Mouse (Mus musculus): ENCODE measurements at regions not wholly inside any gene's neighbourhood (a gene's known extent, or its start where the extent isn't known, plus 50 kb on each side); places are given as distances from the start of the nearest gene placed in this dataset.
A peak's percentile ranks its signal among the peaks of the same experiment; 100 is the strongest.

DNA sequence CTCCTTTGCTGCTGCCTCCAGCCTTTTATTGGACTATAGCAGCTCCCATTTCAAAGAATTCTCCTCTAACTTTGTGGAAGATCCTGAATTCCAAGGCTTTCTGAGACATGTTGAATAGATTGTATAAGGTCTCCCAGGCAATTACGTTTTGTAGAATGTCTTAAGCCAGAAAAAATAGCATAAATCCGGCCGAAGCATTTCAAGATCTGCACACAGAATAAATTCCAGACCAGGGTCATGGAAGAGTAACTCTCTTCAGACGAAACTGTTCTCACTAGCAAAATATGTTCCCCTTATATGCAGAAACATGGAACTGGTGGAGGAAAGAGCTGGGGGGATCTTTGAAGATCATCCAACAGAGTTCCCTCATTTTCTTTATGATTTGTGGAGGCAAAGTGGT, 259.5 kb downstream of the Pmp22 start:
- TF ChIP-seq CTCF (IDR thresholded peaks at IDR 0.05; ENCODE audit: low read depth, low read length) (no peak), POLR2A (IDR thresholded peaks at IDR 0.05; ENCODE audit: extremely low read depth, insufficient read depth, low read length) (no peak)
- H3K4me3 ChIP-seq (ENCODE audit: insufficient read depth, low read depth, low read length): no peak overlapping the region
- H3K4me1 ChIP-seq (ENCODE audit: control insufficient read depth, insufficient read depth, low read length): no peaks in the 10 kb centered on the region
- no peak overlapping the region for H3K27ac ChIP-seq (replicated peaks; ENCODE audit: insufficient read depth, low read depth, low read length)
- no peaks in the 10 kb centered on the region for H3K36me3 ChIP-seq (ENCODE audit: control insufficient read depth, insufficient read depth, low read length)
- H3K9ac ChIP-seq (ENCODE audit: low read depth, low read length): no peak overlapping the region
- H3K27me3 ChIP-seq (ENCODE audit: control insufficient read depth, insufficient read depth, low read length): no peaks in the 10 kb centered on the region
- H3K79me2 ChIP-seq (ENCODE audit: control insufficient read depth, insufficient read depth, low read length): no peaks in the 10 kb centered on the region
- WGBS: 90% methylated on average over 4 of the region's 4 CpGs
- no peak for DNase-seq (ENCODE audit: extremely low read depth, low read depth, low spot score)

DNA sequence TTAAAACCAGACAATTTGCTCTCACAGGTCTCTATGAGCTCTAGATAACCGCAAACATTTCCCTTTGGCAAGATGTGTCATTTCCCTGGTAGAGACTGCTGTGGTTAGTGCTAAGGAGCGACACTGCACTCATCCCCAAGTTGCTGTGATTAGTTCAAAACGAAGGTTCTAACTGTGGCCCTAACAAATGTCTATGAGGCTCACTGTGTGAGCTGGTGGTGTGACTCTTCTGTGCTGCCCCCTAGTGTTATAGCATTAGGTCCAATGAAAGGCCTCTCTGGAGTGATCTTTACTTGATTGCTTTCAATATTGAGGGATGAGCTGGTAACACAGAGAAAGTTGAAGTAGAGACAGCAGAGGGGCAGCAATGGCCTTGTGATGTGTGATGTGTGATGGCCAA, 262.7 kb downstream of the Pmp22 start:
- H3K4me3 ChIP-seq (ENCODE audit: insufficient read depth, low read depth, low read length): no peak overlapping the region
- H3K4me1 ChIP-seq (ENCODE audit: control insufficient read depth, insufficient read depth, low read length): peaks cover 6% of the 10 kb centered on the region; the same call in 1 of the 2 replicates
- DNase-seq (ENCODE audit: extremely low read depth, low read depth, low spot score): no peak
- H3K79me2 ChIP-seq (ENCODE audit: control insufficient read depth, insufficient read depth, low read length): no peaks in the 10 kb centered on the region
- no peaks in the 10 kb centered on the region for H3K27me3 ChIP-seq (ENCODE audit: control insufficient read depth, insufficient read depth, low read length)
- H3K36me3 ChIP-seq (ENCODE audit: control insufficient read depth, insufficient read depth, low read length): no peaks in the 10 kb centered on the region
- H3K27ac ChIP-seq (replicated peaks; ENCODE audit: insufficient read depth, low read depth, low read length): no peak overlapping the region
- no peak for TF ChIP-seq POLR2A (IDR thresholded peaks at IDR 0.05; ENCODE audit: extremely low read depth, insufficient read depth, low read length)
- peak; percentile 21; the same call in 1 of the 2 replicates for TF ChIP-seq CTCF (IDR thresholded peaks at IDR 0.05; ENCODE audit: low read depth, low read length)
- WGBS: 60% methylated on average over 3 of the region's 3 CpGs
- H3K9ac ChIP-seq (ENCODE audit: low read depth, low read length): no peak overlapping the region

DNA sequence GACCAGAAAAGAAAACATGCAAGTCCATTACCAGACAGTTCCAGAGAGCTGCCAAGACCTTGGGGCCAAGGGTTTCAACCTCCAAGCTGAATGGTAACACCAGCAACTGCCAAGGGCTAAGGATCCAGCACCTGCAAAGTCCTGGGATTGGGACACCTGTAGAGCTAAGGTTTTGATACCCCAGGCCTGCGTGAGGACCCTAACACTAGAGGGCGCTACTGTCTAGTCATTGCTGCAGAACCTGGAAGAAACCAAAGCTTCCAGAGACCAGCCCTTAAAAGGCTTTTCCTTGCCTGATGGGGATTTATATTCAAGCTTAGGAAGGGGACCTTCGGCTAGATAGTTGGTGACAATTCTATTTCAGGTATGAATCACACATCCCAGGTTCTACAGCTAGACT, 263.6 kb downstream of the Pmp22 start:
- Histone ChIP-seq H3K4me1 (ENCODE audit: control insufficient read depth, insufficient read depth, low read length) (peaks cover 6% of the 10 kb centered on the region; the same call in 1 of the 2 replicates), H3K4me3 (ENCODE audit: insufficient read depth, low read depth, low read length) (no peak overlapping the region), H3K9ac (ENCODE audit: low read depth, low read length) (no peak overlapping the region), H3K79me2 (ENCODE audit: control insufficient read depth, insufficient read depth, low read length) (no peaks in the 10 kb centered on the region), H3K27ac (replicated peaks; ENCODE audit: insufficient read depth, low read depth, low read length) (no peak overlapping the region), H3K36me3 (ENCODE audit: control insufficient read depth, insufficient read depth, low read length) (no peaks in the 10 kb centered on the region), H3K27me3 (ENCODE audit: control insufficient read depth, insufficient read depth, low read length) (no peaks in the 10 kb centered on the region)
- no peak for TF ChIP-seq POLR2A (IDR thresholded peaks at IDR 0.05; ENCODE audit: extremely low read depth, insufficient read depth, low read length)
- TF ChIP-seq CTCF (IDR thresholded peaks at IDR 0.05; ENCODE audit: low read depth, low read length): peak; percentile 62
- 61% methylated on average over 3 of the region's 3 CpGs for WGBS
- DNase-seq (ENCODE audit: extremely low read depth, low read depth, low spot score): peak; percentile 35

DNA sequence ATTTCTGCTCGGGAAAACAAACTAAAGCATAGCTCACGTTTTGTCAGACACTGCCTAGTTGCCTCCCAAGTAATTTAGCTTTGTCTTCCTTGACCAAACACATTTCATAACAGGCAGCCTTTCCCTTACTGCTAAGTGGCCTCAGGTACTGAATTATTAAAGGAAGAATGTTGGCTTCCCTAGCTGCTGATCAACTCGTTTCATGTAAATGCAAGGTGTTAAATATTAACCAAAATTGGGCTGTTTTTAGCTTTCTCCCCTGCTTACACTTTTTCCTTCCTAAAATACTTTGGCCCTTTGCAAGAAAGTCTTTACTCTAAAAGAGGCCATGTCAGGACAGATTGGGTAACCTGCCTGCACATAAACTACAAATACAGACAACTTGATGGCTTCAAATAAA, 265.4 kb downstream of the Pmp22 start:
- Histone ChIP-seq H3K27ac (replicated peaks; ENCODE audit: insufficient read depth, low read depth, low read length) (no peak overlapping the region), H3K79me2 (ENCODE audit: control insufficient read depth, insufficient read depth, low read length) (no peaks in the 10 kb centered on the region), H3K4me1 (ENCODE audit: control insufficient read depth, insufficient read depth, low read length) (peaks cover 6% of the 10 kb centered on the region; the same call in 1 of the 2 replicates), H3K27me3 (ENCODE audit: control insufficient read depth, insufficient read depth, low read length) (no peaks in the 10 kb centered on the region), H3K9ac (ENCODE audit: low read depth, low read length) (no peak overlapping the region), H3K36me3 (ENCODE audit: control insufficient read depth, insufficient read depth, low read length) (no peaks in the 10 kb centered on the region), H3K4me3 (ENCODE audit: insufficient read depth, low read depth, low read length) (no peak overlapping the region)
- WGBS: 22% methylated on average over 3 of the region's 3 CpGs
- peak; percentile 75 for DNase-seq (ENCODE audit: extremely low read depth, low read depth, low spot score)
- no peak for TF ChIP-seq CTCF (IDR thresholded peaks at IDR 0.05; ENCODE audit: low read depth, low read length)
- TF ChIP-seq POLR2A (IDR thresholded peaks at IDR 0.05; ENCODE audit: extremely low read depth, insufficient read depth, low read length): no peak

DNA sequence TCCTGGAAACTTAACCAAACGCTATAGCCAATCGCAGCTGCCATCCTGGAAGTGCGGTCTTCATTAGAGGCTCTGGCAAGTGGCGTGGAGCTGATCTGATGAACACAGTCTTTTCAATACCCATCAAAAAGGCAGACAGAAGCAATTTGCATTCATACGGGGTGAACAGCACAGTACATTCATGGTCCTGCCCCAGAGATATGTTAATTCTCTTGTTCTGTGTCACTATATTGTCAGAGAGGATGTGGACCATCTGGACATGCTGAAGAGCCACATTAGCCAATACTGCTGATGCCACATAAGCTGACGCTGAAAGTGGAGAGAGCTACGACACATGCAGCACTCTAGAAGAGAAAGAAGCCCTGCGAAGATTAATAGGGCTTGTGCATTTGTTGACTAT, 267.6 kb downstream of the Pmp22 start:
- 90% methylated on average over 8 of the region's 8 CpGs for whole genome bisulfite sequencing
- Histone ChIP-seq H3K27ac (replicated peaks; ENCODE audit: insufficient read depth, low read depth, low read length) (no peak overlapping the region), H3K27me3 (ENCODE audit: control insufficient read depth, insufficient read depth, low read length) (no peaks in the 10 kb centered on the region), H3K36me3 (ENCODE audit: control insufficient read depth, insufficient read depth, low read length) (no peaks in the 10 kb centered on the region), H3K9ac (ENCODE audit: low read depth, low read length) (no peak overlapping the region), H3K4me1 (ENCODE audit: control insufficient read depth, insufficient read depth, low read length) (peaks cover 6% of the 10 kb centered on the region; the same call in 1 of the 2 replicates), H3K4me3 (ENCODE audit: insufficient read depth, low read depth, low read length) (no peak overlapping the region), H3K79me2 (ENCODE audit: control insufficient read depth, insufficient read depth, low read length) (no peaks in the 10 kb centered on the region)
- TF ChIP-seq CTCF (IDR thresholded peaks at IDR 0.05; ENCODE audit: low read depth, low read length) (no peak), POLR2A (IDR thresholded peaks at IDR 0.05; ENCODE audit: extremely low read depth, insufficient read depth, low read length) (no peak)
- no peak for DNase-seq (ENCODE audit: extremely low read depth, low read depth, low spot score)

DNA sequence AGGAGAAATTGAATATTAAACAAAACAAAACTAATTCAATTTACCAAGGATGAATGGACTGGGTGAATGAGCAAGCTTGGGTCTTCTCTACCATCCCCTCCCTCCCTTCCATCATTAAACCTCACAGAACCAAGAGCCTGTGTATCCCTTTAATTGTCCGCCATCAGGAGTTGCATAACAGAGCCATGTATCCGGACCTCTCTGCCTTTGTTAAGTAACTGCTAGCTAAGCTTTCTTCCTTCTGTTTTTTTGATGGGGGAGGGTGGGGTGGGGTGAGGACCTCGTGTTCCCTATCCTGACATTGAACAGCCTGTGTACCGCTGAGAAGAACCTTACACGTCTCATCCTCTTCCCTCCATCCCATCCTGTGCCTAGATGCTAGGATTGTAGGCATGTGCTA, 274.0 kb downstream of the Pmp22 start:
- no peak overlapping the region for H3K27ac ChIP-seq (replicated peaks; ENCODE audit: insufficient read depth, low read depth, low read length)
- H3K36me3 ChIP-seq (ENCODE audit: control insufficient read depth, insufficient read depth, low read length): no peaks in the 10 kb centered on the region
- no peaks in the 10 kb centered on the region for H3K79me2 ChIP-seq (ENCODE audit: control insufficient read depth, insufficient read depth, low read length)
- 46% methylated on average over 5 of the region's 5 CpGs for WGBS
- no peak for TF ChIP-seq POLR2A (IDR thresholded peaks at IDR 0.05; ENCODE audit: extremely low read depth, insufficient read depth, low read length)
- TF ChIP-seq CTCF (IDR thresholded peaks at IDR 0.05; ENCODE audit: low read depth, low read length): no peak
- no peak for DNase-seq (ENCODE audit: extremely low read depth, low read depth, low spot score)
- H3K27me3 ChIP-seq (ENCODE audit: control insufficient read depth, insufficient read depth, low read length): no peaks in the 10 kb centered on the region
- no peaks in the 10 kb centered on the region for H3K4me1 ChIP-seq (ENCODE audit: control insufficient read depth, insufficient read depth, low read length)
- no peak overlapping the region for H3K4me3 ChIP-seq (ENCODE audit: insufficient read depth, low read depth, low read length)
- no peak overlapping the region for H3K9ac ChIP-seq (ENCODE audit: low read depth, low read length)
